ENCODE assay signal across 15 mouse cellular contexts in the genomic region with DNA sequence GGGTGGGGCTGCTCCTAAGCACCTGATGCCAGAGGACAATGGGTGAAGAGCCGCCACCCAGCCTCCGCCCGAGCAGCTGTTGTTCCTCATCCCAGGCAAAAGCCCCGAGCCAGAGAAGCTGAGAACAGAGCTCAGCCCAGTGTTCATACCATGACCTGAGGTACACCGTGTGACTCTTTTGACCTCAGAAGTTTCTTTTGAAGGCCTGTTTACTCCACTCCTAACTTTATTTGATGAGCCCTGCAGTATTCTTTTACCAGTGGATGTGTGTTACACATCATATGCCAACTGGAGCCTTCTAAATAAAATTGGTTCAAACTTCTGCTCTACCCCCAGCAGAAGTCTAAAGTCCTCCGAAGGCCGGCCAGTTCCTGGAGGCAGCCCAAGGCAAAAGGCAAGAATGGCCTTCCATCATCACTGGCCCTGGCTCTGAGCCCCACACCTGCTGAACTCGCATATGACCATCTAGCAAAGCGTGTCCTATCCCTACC. TPM values are rescaled to one million over a fixed set of nuclear protein-coding genes. Genes with fewer than 3 reads are reported as not detected.
A peak's percentile ranks its signal among the peaks of the same experiment; 100 is the strongest.
DNase-seq lines count a peak whose midpoint lies in the region; ATAC-seq and TF ChIP-seq lines count a peak whose summit lies in the region.
"Had no signal": no experiment of that assay in that cellular context is flagged by ENCODE, and none has a peak within 500 bp of the region (broad histone marks: within the 10 kb centered on the region; RNA-seq: fewer than 3 reads in every experiment).

No protein-coding gene starts in this region.

- H3K4me1 ChIP-seq in liver, adult 2 months (ENCODE audit: control insufficient read depth, insufficient read depth, low read length) = peaks cover 22% of the 10 kb centered on the region
- H3K4me1 ChIP-seq in liver, embryonic 11.5 days (replicated peaks; ENCODE audit: control insufficient read depth, insufficient read depth, low read length) = no peaks in the 10 kb centered on the region; the same call in 1 of the 2 replicates
- H3K4me1 ChIP-seq in brown adipose tissue, adult 24 weeks (ENCODE audit: control insufficient read depth, insufficient read depth, insufficient read length, low read length) = no peaks in the 10 kb centered on the region
- no peaks in the 10 kb centered on the region for H3K4me1 ChIP-seq in midbrain, postnatal 0 days (ENCODE audit: insufficient read depth, low read length)
- H3K4me1 ChIP-seq: neural tube, embryonic 15.5 days; stomach, embryonic 15.5 days had no signal

- no peak for TF ChIP-seq CTCF in liver, adult 2 months (IDR thresholded peaks at IDR 0.05; ENCODE audit: low read depth, low read length)
- TF ChIP-seq CTCF in midbrain, postnatal 0 days (IDR thresholded peaks at IDR 0.05) = no peak

- H3K79me2 ChIP-seq in liver, adult 2 months (ENCODE audit: control insufficient read depth, insufficient read depth, low read length) = no peaks in the 10 kb centered on the region

- H3K4me3 ChIP-seq in liver, adult 2 months (ENCODE audit: insufficient read depth, low read depth, low read length) = no peak overlapping the region
- no peak overlapping the region for H3K4me3 ChIP-seq in liver, embryonic 11.5 days (ENCODE audit: low read depth, low read length)
- no peak overlapping the region for H3K4me3 ChIP-seq in brown adipose tissue, adult 24 weeks (ENCODE audit: insufficient read depth, low read depth, low read length)
- H3K4me3 ChIP-seq in midbrain, postnatal 0 days (ENCODE audit: low read depth, low read length) = no peak overlapping the region
- H3K4me3 ChIP-seq: neural tube, embryonic 15.5 days; stomach, embryonic 15.5 days had no signal

- DNase-seq in heart, adult 11 months = peak; percentile 94
- DNase-seq in heart, adult 9 months (ENCODE audit: low spot score in 2 of 2) = no peak
- DNase-seq in liver, adult 2 months (ENCODE audit: extremely low read depth, low read depth, low spot score) = peak; percentile 100
- no peak for DNase-seq in liver, embryonic 11.5 days (ENCODE audit: low spot score)
- peak; percentile 63 for DNase-seq in skeletal muscle tissue, adult 2 months (ENCODE audit: low read depth, low spot score)
- no peak for DNase-seq in midbrain, postnatal 0 days (ENCODE audit: low spot score)
- DNase-seq: lung, postnatal 4 days; right cerebral cortex, postnatal 14 days had no signal

- H3K9ac ChIP-seq in liver, adult 2 months (ENCODE audit: low read depth, low read length) = no peak overlapping the region
- no peak overlapping the region for H3K9ac ChIP-seq in liver, embryonic 11.5 days (ENCODE audit: low read depth, low read length)
- no peak overlapping the region for H3K9ac ChIP-seq in midbrain, postnatal 0 days (replicated peaks; ENCODE audit: low read length, poor library complexity, severe bottlenecking)
- H3K9ac ChIP-seq: liver, embryonic 14.5 days; neural tube, embryonic 15.5 days; stomach, embryonic 15.5 days had no signal

- H3K27me3 ChIP-seq in liver, adult 2 months (ENCODE audit: control insufficient read depth, insufficient read depth, low read length) = no peaks in the 10 kb centered on the region
- no peaks in the 10 kb centered on the region for H3K27me3 ChIP-seq in liver, embryonic 11.5 days (replicated peaks; ENCODE audit: control insufficient read depth, insufficient read depth, low read length)
- H3K27me3 ChIP-seq in midbrain, postnatal 0 days (ENCODE audit: insufficient read depth, low read length) = no peaks in the 10 kb centered on the region
- H3K27me3 ChIP-seq: neural tube, embryonic 15.5 days; Patski; stomach, embryonic 15.5 days had no signal

- no peaks in the 10 kb centered on the region for H3K9me3 ChIP-seq in liver, embryonic 11.5 days (ENCODE audit: control insufficient read depth, low read length)
- H3K9me3 ChIP-seq in midbrain, postnatal 0 days (ENCODE audit: low read length) = no peaks in the 10 kb centered on the region
- H3K9me3 ChIP-seq: neural tube, embryonic 15.5 days; stomach, embryonic 15.5 days had no signal

- H3K27ac ChIP-seq in liver, adult 2 months (replicated peaks; ENCODE audit: insufficient read depth, low read depth, low read length) = peak overlapping the region; percentile 92
- H3K27ac ChIP-seq in liver, embryonic 11.5 days (ENCODE audit: low read depth, low read length) = no peak overlapping the region
- peak overlapping the region; percentile 68 for H3K27ac ChIP-seq in brown adipose tissue, adult 24 weeks (replicated peaks; ENCODE audit: low read depth, low read length)
- no peak overlapping the region for H3K27ac ChIP-seq in midbrain, postnatal 0 days (ENCODE audit: low read depth, low read length)
- H3K27ac ChIP-seq: liver, embryonic 14.5 days; neural tube, embryonic 15.5 days; stomach, embryonic 15.5 days had no signal

- 20% methylated on average over 9 of the region's 9 CpGs for WGBS in liver, adult 2 months
- WGBS in liver, embryonic 11.5 days = 74% methylated on average over 9 of the region's 9 CpGs
- WGBS in midbrain, postnatal 0 days = 86% methylated on average over 9 of the region's 9 CpGs

- no peak for TF ChIP-seq POLR2A in liver, adult 2 months (IDR thresholded peaks at IDR 0.05; ENCODE audit: extremely low read depth, insufficient read depth, low read length)

- no peak for ATAC-seq in liver, embryonic 11.5 days (replicated peaks; ENCODE audit: low FRiP score)
- no peak for ATAC-seq in midbrain, postnatal 0 days (ENCODE audit: low FRiP score)
- ATAC-seq: CD4-positive, CD25-positive, alpha-beta regulatory T cell, adult 4 months; midbrain, embryonic 16.5 days; Patski had no signal

- H3K36me3 ChIP-seq in liver, adult 2 months (ENCODE audit: control insufficient read depth, insufficient read depth, low read length) = no peaks in the 10 kb centered on the region
- H3K36me3 ChIP-seq in liver, embryonic 11.5 days (ENCODE audit: control insufficient read depth, insufficient read depth, low read length) = no peaks in the 10 kb centered on the region
- no peaks in the 10 kb centered on the region for H3K36me3 ChIP-seq in midbrain, postnatal 0 days (ENCODE audit: insufficient read depth, low read length)
- H3K36me3 ChIP-seq: neural tube, embryonic 15.5 days; stomach, embryonic 15.5 days had no signal

- no peak overlapping the region for H3K4me2 ChIP-seq in liver, embryonic 11.5 days
- no peak overlapping the region for H3K4me2 ChIP-seq in midbrain, postnatal 0 days (ENCODE audit: low read depth, low read length, poor library complexity, severe bottlenecking)
- H3K4me2 ChIP-seq: neural tube, embryonic 15.5 days; stomach, embryonic 15.5 days had no signal

RNA-seq across cellular contexts. Expression of a gene that starts 11.4 kb away (rescaled TPM):
- total RNA-seq in liver, adult 2 months (2014; rRNA removed) = 137 and 197 TPM in 2 replicates
- 387 and 444 TPM in 2 replicates for polyA plus RNA-seq in liver, adult 2 months (2012; rRNA removed)
- 6.7 and 9.3 TPM in 2 replicates for polyA plus RNA-seq in liver, embryonic 11.5 days (2014; fragmentation: Nextera tagmentation; extraction: Ambion mirVana)
- 1,169 and 1,640 TPM in 2 replicates for polyA plus RNA-seq in brown adipose tissue, adult 24 weeks (2012; ENCODE audit: insufficient read depth, insufficient read length, missing spikeins)
- 2.1 and 7.2 TPM in 2 replicates for total RNA-seq in midbrain, postnatal 0 days (2014; rRNA removed)
- polyA plus RNA-seq in midbrain, postnatal 0 days (2015; fragmentation: Nextera tagmentation; extraction: Ambion mirVana) = 6.8 and 8.3 TPM in 2 replicates

RNA-seq across cellular contexts. Expression of a gene that starts 52.4 kb away (rescaled TPM):
- 247 and 256 TPM in 2 replicates for total RNA-seq in liver, adult 2 months (2014; rRNA removed)
- polyA plus RNA-seq in liver, adult 2 months (2012; rRNA removed) = 711 and 783 TPM in 2 replicates
- polyA plus RNA-seq in liver, embryonic 11.5 days (2014; fragmentation: Nextera tagmentation; extraction: Ambion mirVana) = 30.9 and 31.3 TPM in 2 replicates
- 11.6 and 17.9 TPM in 2 replicates for polyA plus RNA-seq in brown adipose tissue, adult 24 weeks (2012; ENCODE audit: insufficient read depth, insufficient read length, missing spikeins)
- 30.6 and 32.1 TPM in 2 replicates for total RNA-seq in midbrain, postnatal 0 days (2014; rRNA removed)
- 22.0 and 24.5 TPM in 2 replicates for polyA plus RNA-seq in midbrain, postnatal 0 days (2015; fragmentation: Nextera tagmentation; extraction: Ambion mirVana)

Comparison
In these comparisons a context has a peak if more than half of its experiments do, and no peak if none do; other contexts are left out.
1. DNase-seq: peak in heart, adult 11 months (single experiment), liver, adult 2 months (single experiment) and skeletal muscle tissue, adult 2 months (single experiment); none in heart, adult 9 months (0 of 2), liver, embryonic 11.5 days (single experiment) and midbrain, postnatal 0 days (single experiment).
2. H3K27ac ChIP-seq: peak in liver, adult 2 months (single experiment) and brown adipose tissue, adult 24 weeks (single experiment); none in liver, embryonic 11.5 days (single experiment) and midbrain, postnatal 0 days (single experiment).
3. RNA of a gene that starts 11.4 kb away (polyA plus RNA-seq): 1,169 to 1,640 TPM in brown adipose tissue, adult 24 weeks and 387 to 444 TPM in liver, adult 2 months; 6.8 to 8.3 TPM in midbrain, postnatal 0 days and 6.7 to 9.3 TPM in liver, embryonic 11.5 days; every median in the first group is over 10 times any median in the second.
4. RNA of a gene that starts 52.4 kb away (polyA plus RNA-seq): 711 to 783 TPM in liver, adult 2 months; 30.9 to 31.3 TPM in liver, embryonic 11.5 days, 22.0 to 24.5 TPM in midbrain, postnatal 0 days and 11.6 to 17.9 TPM in brown adipose tissue, adult 24 weeks; every median in the first group is over 10 times any median in the second.